Mouse (Mus musculus) megakaryocyte, adult 5-6 weeks (primary cell): ENCODE data around the gene Socs2. TPM values are rescaled to one million over a fixed set of nuclear protein-coding genes. Genes with fewer than 3 reads are reported as not detected.
A peak's percentile ranks its signal among the peaks of the same experiment; 100 is the strongest.

Experiments
- ATAC-seq: 2 replicates; pipeline ENCODE4 v1.8.0; 2016; ENCODE audit warnings: mild to moderate bottlenecking, inconsistent platforms; ENCODE audit not compliant: poor library complexity, severe bottlenecking
- total RNA-seq, 2 experiments: library from RNA; stranded (forward) in 1 of 2; stranded (reverse) in 1 of 2; fragments of 153-499, 151-499 nt in 1 of 2; fragments of 221-1000, 200-1000 nt in 1 of 2; gene quantifications; 2 replicates each; pipeline versions ENCODE4 v1.2.3 to v1.2.4; 2015 to 2017

Gene Socs2
- total RNA-seq, 2 experiments from 2014 or later, result 0.74 to 0.84 TPM

GRCm38 (mm10) chr10:95422681-95423080, 5.7 kb upstream of the Socs2 start:
- ATAC-seq, result no peak

GRCm38 (mm10) chr10:95420284-95420683, 3.3 kb upstream of the Socs2 start:
- ATAC-seq, result no peak

GRCm38 (mm10) chr10:95419726-95420125, 2.7 kb upstream of the Socs2 start:
- ATAC-seq, result no peak

GRCm38 (mm10) chr10:95418631-95419030, 1.7 kb upstream of the Socs2 start:
- no peak for ATAC-seq

GRCm38 (mm10) chr10:95417496-95418236, 686 bp upstream of the Socs2 start:
- ATAC-seq, result peak; percentile 84

GRCm38 (mm10) chr10:95416361-95416684, 657 bp downstream of the Socs2 start:
- ATAC-seq, result no peak

- ATAC-seq, result no peak
These were observed 1.2 kb downstream of the Socs2 start for GRCm38 (mm10) chr10:95415533-95416360.

GRCm38 (mm10) chr10:95415159-95415532, 1.8 kb downstream of the Socs2 start:
- ATAC-seq, result no peak

- ATAC-seq, result no peak
These were observed 2.4 kb downstream of the Socs2 start for GRCm38 (mm10) chr10:95414316-95415158.

- no peak for ATAC-seq
These were observed 5.8 kb downstream of the Socs2 start for GRCm38 (mm10) chr10:95411139-95411538.

GRCm38 (mm10) chr10:95410709-95411108, 6.3 kb downstream of the Socs2 start:
- no peak for ATAC-seq

GRCm38 (mm10) chr10:95410209-95410608, 6.8 kb downstream of the Socs2 start:
- no peak for ATAC-seq

GRCm38 (mm10) chr10:95409149-95409548, 7.8 kb downstream of the Socs2 start:
- ATAC-seq, result no peak

GRCm38 (mm10) chr10:95408487-95408886, 8.5 kb downstream of the Socs2 start:
- ATAC-seq, result no peak

- ATAC-seq, result no peak
These were observed 9.3 kb downstream of the Socs2 start for GRCm38 (mm10) chr10:95407541-95408160.

GRCm38 (mm10) chr10:95404774-95405173, 12.2 kb downstream of the Socs2 start:
- no peak for ATAC-seq

GRCm38 (mm10) chr10:95399689-95400354, 17.2 kb downstream of the Socs2 start:
- ATAC-seq, result no peak

GRCm38 (mm10) chr10:95398489-95398888, 18.5 kb downstream of the Socs2 start:
- ATAC-seq, result no peak

- no peak for ATAC-seq
These were observed 19.7 kb downstream of the Socs2 start for GRCm38 (mm10) chr10:95397191-95397835.

- no peak for ATAC-seq
These were observed 20.6 kb downstream of the Socs2 start for GRCm38 (mm10) chr10:95396356-95396755.
